Mouse (Mus musculus): Measurements from ENCODE around the gene Hpdl.

GRCm38 (mm10) chr4:116819968-116820901 is 1.3 kb downstream of the Hpdl start:
- TF ChIP-seq CTCF (IDR thresholded peaks at IDR 0.05; ENCODE audit: low read depth, low read length) (no peak), POLR2A (IDR thresholded peaks at IDR 0.05; ENCODE audit: insufficient read depth, low read length) (no peak)
